Mouse (Mus musculus): ENCODE measurements at regions not wholly inside any gene's neighbourhood (a gene's known extent, or its start where the extent isn't known, plus 50 kb on each side); places are given as distances from the start of the nearest gene placed in this dataset.
"Not testable (repeated sequence)": the region's sequence is repeated elsewhere in the genome, so short reads cannot be mapped to it uniquely, and the experiment has no call there.

DNA sequence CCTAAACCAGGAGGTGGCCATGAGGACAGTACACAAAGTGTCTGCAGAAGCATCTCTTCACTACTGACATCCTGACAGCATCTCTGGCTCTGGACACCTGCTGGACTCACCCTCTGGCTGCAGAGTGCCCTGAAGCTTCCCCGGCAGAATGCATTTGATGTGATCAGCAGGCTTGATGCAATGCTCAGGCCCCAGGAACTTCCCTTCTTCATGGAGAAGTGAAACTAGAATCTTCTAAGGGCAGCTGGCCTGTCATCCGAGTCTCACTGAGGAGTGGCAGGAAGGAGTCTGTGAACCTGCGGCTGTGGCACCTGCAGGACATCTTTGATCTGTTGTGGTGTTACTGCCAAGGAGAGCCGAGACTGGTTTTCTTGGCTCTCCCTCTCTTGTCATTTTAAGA, 116.2 kb downstream of the Nucb2 start:
- no peaks in the 10 kb centered on the region for H3K36me3 ChIP-seq
- H3K4me1 ChIP-seq: peaks cover 8% of the 10 kb centered on the region
- H3K27me3 ChIP-seq: no peaks in the 10 kb centered on the region
- H3K27ac ChIP-seq (replicated peaks): no peak overlapping the region
- H3K9ac ChIP-seq (replicated peaks): no peak overlapping the region
- no peaks in the 10 kb centered on the region for H3K9me3 ChIP-seq
- H3K4me3 ChIP-seq: no peak overlapping the region
- 75% methylated on average over 4 of the region's 4 CpGs for WGBS
- H3K4me2 ChIP-seq (replicated peaks): no peak overlapping the region
- ATAC-seq (replicated peaks): no peak

DNA sequence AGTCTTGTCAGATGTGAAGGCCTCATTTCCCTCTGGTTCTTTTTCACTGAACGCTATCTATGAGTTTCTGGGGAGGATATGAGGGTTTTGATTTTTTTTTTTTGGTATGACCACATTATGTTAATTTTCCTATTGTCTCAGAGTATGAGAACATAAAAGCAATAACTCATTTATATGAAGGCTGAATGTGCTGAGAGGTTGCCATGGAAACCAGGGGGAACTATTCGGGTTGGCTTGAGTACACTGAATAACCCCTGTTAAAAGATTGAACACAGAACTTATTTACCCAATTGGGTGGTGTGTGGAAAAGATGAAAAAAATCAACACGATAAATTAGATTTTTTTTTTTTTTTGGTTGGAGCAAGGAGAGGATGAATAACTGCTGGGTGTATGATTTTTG, 129.0 kb downstream of the Nucb2 start:
- ATAC-seq (replicated peaks): 0 out of 2 replicates have a peak, but pooled peaks have one; percentile 46
- H3K4me1 ChIP-seq: no peaks in the 10 kb centered on the region; the same call in 1 of the 2 replicates
- H3K4me2 ChIP-seq (replicated peaks): no peak overlapping the region
- no peaks in the 10 kb centered on the region for H3K9me3 ChIP-seq
- H3K4me3 ChIP-seq: no peak overlapping the region
- H3K27ac ChIP-seq (replicated peaks): 0 out of 2 replicates have a peak overlapping the region, but pooled peaks have one; percentile 23
- no peaks in the 10 kb centered on the region for H3K36me3 ChIP-seq
- H3K9ac ChIP-seq (replicated peaks): no peak overlapping the region
- WGBS: 36% methylated on average over 3 of the region's 3 CpGs
- H3K27me3 ChIP-seq: no peaks in the 10 kb centered on the region

DNA sequence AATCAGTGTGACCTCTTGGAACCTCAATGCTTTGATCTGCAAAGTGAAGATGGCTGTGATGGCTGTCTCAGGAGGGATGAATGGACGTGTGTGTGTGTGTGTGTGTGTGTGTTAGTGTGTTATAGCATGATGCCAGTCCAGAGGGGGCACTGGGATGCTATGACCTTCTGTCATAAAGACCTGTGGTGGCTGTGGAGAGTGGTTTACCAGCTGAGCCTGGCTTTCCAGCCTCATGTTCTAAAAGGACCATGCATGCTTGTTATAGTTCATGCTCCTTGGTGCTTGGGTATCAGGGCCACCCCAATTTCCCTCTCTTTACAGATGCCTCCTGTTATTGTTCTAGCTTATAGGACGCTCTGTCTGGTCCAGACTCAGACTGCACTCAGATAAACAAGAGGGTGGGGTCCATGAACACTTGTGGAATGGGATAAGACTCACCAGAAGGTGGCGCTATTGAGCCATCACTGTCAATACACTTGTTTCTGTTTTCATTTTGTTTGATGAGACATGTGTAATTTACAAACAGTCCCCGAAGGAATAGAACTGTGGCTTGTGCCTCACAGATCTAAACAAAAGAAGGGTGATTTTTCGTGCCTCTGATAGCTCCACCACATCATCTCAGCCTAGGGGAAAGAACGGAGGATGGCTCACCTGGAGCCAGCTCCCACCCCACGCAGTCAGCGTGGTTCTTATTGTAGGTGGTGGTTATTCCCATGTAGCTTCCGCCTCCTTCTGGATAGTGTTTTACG, 140.9 kb downstream of the Nucb2 start:
- H3K36me3 ChIP-seq: no peaks in the 10 kb centered on the region
- ATAC-seq (replicated peaks): no peak
- no peaks in the 10 kb centered on the region for H3K9me3 ChIP-seq
- H3K27me3 ChIP-seq: no peaks in the 10 kb centered on the region
- no peak overlapping the region for H3K27ac ChIP-seq (replicated peaks)
- no peak overlapping the region for H3K4me3 ChIP-seq
- H3K4me1 ChIP-seq: no peaks in the 10 kb centered on the region
- H3K9ac ChIP-seq (replicated peaks): no peak overlapping the region
- H3K4me2 ChIP-seq (replicated peaks): no peak overlapping the region
- WGBS: 51% methylated on average over 10 of the region's 10 CpGs

DNA sequence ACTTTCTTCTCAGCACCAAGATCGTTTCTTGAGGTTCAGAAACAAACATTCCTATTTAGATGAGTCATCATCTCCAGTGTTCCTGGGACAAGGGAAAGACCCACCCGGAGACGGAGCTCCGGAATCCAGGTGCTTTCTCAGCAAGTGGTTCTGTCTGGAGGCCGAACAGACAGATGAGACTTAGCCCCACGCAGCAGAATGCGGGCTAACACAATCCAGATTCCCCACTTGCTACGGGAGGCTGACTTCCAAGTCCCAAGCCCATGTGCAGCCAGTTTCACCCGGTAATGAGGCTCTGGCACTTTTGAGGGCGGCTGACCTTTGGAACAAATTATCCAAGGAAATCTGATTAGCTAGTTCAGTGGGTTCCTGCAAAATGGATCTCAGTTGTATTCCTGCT, 150.3 kb downstream of the Nucb2 start:
- no peak overlapping the region for H3K4me2 ChIP-seq (replicated peaks)
- H3K9me3 ChIP-seq: no peaks in the 10 kb centered on the region
- ATAC-seq (replicated peaks): no peak
- no peaks in the 10 kb centered on the region for H3K36me3 ChIP-seq
- H3K27me3 ChIP-seq: no peaks in the 10 kb centered on the region
- H3K9ac ChIP-seq (replicated peaks): no peak overlapping the region
- H3K4me3 ChIP-seq: no peak overlapping the region
- no peaks in the 10 kb centered on the region for H3K4me1 ChIP-seq
- H3K27ac ChIP-seq (replicated peaks): no peak overlapping the region
- 23% methylated on average over 10 of the region's 10 CpGs for WGBS

DNA sequence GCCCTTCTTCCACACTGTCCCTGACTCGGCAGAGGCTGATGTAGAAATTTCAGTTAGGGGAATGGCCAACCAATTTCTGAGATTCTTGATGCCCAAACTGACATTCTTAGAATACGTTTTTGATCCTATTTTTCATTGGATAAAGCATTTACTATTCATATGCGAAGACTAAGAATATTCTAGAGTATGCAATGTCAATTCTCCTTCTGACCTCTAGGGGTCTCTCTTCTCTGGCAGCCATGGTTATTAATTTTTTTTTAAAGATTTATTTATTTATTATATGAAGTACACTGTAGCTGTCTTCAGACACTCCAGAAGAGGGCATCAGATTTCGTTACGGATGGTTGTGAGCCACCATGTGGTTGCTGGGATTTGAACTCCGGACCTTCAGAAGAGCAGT, 152.9 kb downstream of the Nucb2 start:
- H3K4me2 ChIP-seq (replicated peaks); H3K4me1 ChIP-seq; ATAC-seq (replicated peaks); H3K9me3 ChIP-seq; H3K4me3 ChIP-seq; H3K27me3 ChIP-seq; H3K36me3 ChIP-seq; H3K9ac ChIP-seq (replicated peaks); H3K27ac ChIP-seq (replicated peaks): not testable (repeated sequence)
- 89% methylated on average over 6 of the region's 6 CpGs for WGBS

DNA sequence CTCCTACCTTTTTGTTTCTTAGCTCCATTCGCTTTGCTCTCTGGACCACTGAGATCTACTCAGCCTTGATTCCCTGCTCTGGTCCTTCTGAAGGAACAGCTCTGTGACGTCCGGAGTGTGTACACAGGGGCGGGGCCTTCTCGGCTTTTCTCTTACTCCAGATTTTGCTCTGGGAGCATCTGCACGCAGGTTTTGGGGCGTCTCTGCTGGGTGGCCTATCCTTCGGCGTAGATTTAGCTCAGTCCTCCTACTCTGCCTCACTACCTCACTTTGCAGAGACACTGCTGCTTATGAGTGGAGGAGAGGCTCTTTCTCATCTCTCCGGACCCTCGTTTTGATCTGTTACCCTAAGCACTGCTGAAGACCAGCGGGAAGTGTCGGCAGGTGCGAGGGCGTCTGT, 161.4 kb downstream of the Nucb2 start:
- Histone ChIP-seq H3K4me2 (replicated peaks) (no peak overlapping the region), H3K27me3 (no peaks in the 10 kb centered on the region), H3K27ac (replicated peaks) (no peak overlapping the region), H3K4me1 (no peaks in the 10 kb centered on the region), H3K9ac (replicated peaks) (no peak overlapping the region), H3K4me3 (no peak overlapping the region), H3K36me3 (no peaks in the 10 kb centered on the region), H3K9me3 (no peaks in the 10 kb centered on the region)
- 89% methylated on average over 15 of the region's 15 CpGs for WGBS
- no peak for ATAC-seq (replicated peaks)

DNA sequence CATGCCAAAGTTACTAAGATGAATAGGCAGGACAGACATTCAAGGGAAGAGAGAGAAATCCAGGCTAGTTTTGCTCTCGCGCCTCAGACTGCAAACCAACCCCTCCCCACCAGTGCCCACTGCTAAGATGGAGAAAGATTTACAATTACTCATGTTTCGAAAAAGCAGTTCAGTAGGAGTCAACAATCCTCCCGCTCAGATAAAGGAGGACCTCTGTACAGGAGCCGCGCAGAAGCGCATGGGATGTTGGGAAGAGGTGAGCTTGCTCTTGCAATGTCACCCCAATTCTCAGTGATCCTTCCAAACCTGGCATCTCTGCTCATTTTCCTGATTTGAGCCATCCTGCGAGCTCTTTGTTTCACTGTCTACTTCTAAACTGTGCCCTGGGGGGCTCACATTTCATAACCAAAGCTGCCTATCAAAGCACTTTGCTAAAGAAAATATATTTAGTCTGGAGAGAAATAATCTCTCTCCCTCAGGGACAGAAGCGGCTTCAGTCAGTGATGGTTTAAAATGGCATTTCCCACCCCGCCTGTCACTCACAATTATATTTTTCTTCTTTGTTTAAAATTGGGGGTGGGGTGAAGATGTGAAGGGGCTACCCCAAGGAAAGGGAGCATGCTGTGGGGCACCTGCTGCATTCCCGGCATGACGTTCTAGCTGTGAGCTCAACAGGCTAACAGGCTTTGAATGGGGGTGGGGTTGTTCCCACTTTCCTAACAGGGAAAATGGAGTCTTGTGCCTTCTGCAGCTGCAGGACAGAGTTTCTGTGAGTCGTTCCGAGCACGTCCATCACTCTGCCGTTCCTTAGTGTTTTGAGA, 170.2 kb downstream of the Nucb2 start:
- Histone ChIP-seq H3K36me3 (no peaks in the 10 kb centered on the region), H3K9ac (replicated peaks) (no peak overlapping the region), H3K4me3 (no peak overlapping the region), H3K4me2 (replicated peaks) (no peak overlapping the region), H3K4me1 (no peaks in the 10 kb centered on the region), H3K27ac (replicated peaks) (no peak overlapping the region), H3K9me3 (no peaks in the 10 kb centered on the region), H3K27me3 (no peaks in the 10 kb centered on the region)
- WGBS: 67% methylated on average over 16 of the region's 16 CpGs
- ATAC-seq (replicated peaks): no peak

DNA sequence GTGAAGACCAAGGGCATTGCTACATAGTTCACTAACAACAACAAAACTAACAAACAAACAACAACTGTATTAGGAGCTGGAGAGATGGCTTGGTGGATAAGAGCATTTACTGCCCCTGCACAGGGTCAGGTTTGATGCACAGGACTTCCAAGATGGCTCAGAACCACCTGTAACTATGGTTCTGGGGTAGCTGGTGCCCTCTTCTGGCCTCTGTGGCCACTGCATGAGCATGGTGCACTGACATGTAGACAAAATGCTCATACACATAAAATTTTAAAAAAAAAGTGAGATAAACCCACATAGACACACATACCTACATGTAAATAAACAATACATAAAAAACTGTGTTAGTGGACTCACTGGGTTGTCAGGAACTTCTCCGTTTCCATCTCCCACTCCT, 172.5 kb downstream of the Nucb2 start:
- Histone ChIP-seq H3K9ac (replicated peaks) (no peak overlapping the region), H3K9me3 (no peaks in the 10 kb centered on the region), H3K27me3 (no peaks in the 10 kb centered on the region), H3K27ac (replicated peaks) (no peak overlapping the region), H3K36me3 (no peaks in the 10 kb centered on the region), H3K4me1 (peaks cover 7% of the 10 kb centered on the region), H3K4me2 (replicated peaks) (no peak overlapping the region), H3K4me3 (no peak overlapping the region)
- WGBS: 82% methylated on average over 1 of the region's 1 CpGs
- no peak for ATAC-seq (replicated peaks)

DNA sequence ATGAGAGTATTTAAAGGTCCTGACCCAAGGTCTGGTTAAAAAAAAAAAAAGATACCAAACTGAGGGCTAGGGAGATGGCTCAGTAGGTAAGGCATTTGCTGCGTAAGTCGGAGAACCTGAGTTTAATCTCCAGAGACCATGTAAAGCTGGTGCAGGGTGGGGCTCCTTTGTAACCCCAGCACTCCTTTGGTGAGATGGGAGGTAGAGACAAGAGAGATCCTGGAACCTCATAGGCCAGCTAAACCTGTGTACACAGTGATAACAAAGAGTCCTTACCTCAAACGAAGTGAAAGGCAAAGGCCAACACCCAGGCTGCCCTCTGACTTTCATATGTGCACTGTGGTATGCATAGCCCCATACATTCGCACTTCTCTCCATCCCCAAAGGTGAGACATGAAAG, 175.0 kb downstream of the Nucb2 start:
- Histone ChIP-seq H3K27me3 (no peaks in the 10 kb centered on the region), H3K4me2 (replicated peaks) (no peak overlapping the region), H3K4me1 (peaks cover 10% of the 10 kb centered on the region), H3K4me3 (no peak overlapping the region), H3K9ac (replicated peaks) (no peak overlapping the region), H3K27ac (replicated peaks) (no peak overlapping the region), H3K36me3 (no peaks in the 10 kb centered on the region), H3K9me3 (no peaks in the 10 kb centered on the region)
- 83% methylated on average over 4 of the region's 4 CpGs for WGBS
- no peak for ATAC-seq (replicated peaks)

DNA sequence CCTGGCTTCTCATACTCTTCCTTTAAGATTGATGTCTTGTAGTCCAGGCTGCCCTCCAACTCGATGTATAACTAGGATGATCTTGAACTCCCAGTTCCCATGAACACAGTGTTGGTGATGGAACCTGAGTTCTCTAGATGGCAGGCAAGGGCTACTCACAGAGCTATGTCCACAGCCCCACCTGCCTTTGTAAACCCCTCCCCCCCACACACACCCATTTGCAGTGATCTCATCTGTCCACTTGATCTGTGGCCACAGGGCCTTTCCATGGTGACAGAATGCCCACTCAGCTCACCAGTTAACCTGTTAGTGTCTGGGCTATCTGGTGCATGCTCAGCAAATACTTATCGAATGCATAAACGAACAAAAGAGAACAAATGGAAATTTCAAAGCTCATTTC, 176.4 kb downstream of the Nucb2 start:
- Histone ChIP-seq H3K4me3 (no peak overlapping the region), H3K4me1 (peaks cover 10% of the 10 kb centered on the region), H3K4me2 (replicated peaks) (no peak overlapping the region), H3K27me3 (no peaks in the 10 kb centered on the region), H3K9ac (replicated peaks) (no peak overlapping the region), H3K27ac (replicated peaks) (no peak overlapping the region), H3K36me3 (no peaks in the 10 kb centered on the region), H3K9me3 (no peaks in the 10 kb centered on the region)
- no peak for ATAC-seq (replicated peaks)
- 60% methylated on average over 3 of the region's 3 CpGs for WGBS

DNA sequence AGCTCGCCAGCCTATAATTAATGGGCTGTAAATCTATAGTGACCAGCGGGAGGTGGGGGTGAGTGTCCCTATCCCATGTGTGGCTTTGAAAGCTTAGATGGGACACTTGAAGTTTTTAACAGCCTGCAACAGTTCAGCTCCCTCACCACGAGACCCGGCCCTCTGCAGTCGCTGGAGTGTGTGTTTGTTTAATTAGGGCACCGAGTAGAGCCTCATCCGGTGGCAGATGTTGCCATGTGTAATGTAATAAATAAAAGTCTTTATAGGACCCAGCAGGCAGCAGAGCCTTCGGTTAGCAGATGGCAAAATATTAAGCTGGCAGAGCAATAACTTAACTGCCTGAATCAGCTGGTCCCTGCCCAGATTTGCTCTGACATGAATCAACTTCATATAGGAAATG, 177.1 kb downstream of the Nucb2 start:
- Histone ChIP-seq H3K9me3 (no peaks in the 10 kb centered on the region), H3K4me1 (peaks cover 10% of the 10 kb centered on the region), H3K36me3 (no peaks in the 10 kb centered on the region), H3K4me3 (no peak overlapping the region), H3K9ac (replicated peaks) (no peak overlapping the region), H3K27ac (replicated peaks) (no peak overlapping the region), H3K27me3 (no peaks in the 10 kb centered on the region), H3K4me2 (replicated peaks) (no peak overlapping the region)
- ATAC-seq (replicated peaks): 0 out of 2 replicates have a peak, but pooled peaks have one; percentile 51
- 23% methylated on average over 8 of the region's 8 CpGs for WGBS

DNA sequence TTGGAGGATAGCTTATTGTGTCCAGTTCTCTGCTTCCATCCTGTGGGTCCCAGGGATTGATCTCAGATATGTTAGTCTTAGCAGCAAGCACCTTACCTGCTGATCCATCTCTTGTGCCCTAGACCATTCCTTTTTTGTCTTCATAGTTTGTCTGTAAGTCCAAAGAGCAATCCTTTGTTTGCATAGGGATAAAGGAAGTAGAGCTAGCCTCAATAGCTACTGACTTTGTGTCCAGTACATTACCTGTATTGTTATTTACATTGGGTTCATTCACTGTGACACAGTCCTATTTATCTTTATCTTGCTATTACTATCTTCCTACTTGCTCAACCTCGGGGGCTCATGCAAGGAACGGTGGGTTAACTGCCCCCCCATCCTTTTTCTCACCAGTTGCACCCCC, 196.2 kb downstream of the Nucb2 start:
- no peak overlapping the region for H3K4me3 ChIP-seq
- no peaks in the 10 kb centered on the region for H3K36me3 ChIP-seq
- no peaks in the 10 kb centered on the region for H3K9me3 ChIP-seq
- no peak overlapping the region for H3K4me2 ChIP-seq (replicated peaks)
- ATAC-seq (replicated peaks): no peak
- H3K27ac ChIP-seq (replicated peaks): no peak overlapping the region
- WGBS: 86% methylated on average over 2 of the region's 2 CpGs
- no peaks in the 10 kb centered on the region for H3K4me1 ChIP-seq
- no peak overlapping the region for H3K9ac ChIP-seq (replicated peaks)
- no peaks in the 10 kb centered on the region for H3K27me3 ChIP-seq
